Mouse (Mus musculus) limb, embryonic 14.5 days (tissue): ENCODE data around the gene Aqp12. TPM values are rescaled to one million over a fixed set of nuclear protein-coding genes. Genes with fewer than 3 reads are reported as not detected.

Source experiments
- ATAC-seq: fragments of 200-750 bp; cut with Nextera tagmentation; 2 replicates; pipeline ENCODE4 v1.8.0; 2017; ENCODE audit warnings: low read depth, moderate number of reproducible peaks, moderate TSS enrichment; ENCODE audit not compliant: low FRiP score
- DNase-seq: peaks from one replicate; pipeline ENCODE4 v3.0.0-alpha.2; 2015; ENCODE audit warnings: low spot score
- H3K27ac ChIP-seq: fragments of 300-500 bp; sonication (generic); replicated peaks from 2 replicates; pipeline ENCODE4 v1.5.1; 2014; ENCODE audit warnings: low read depth, mild to moderate bottlenecking, low read length, moderate library complexity, mixed read lengths
- H3K27me3 ChIP-seq: fragments of 300-500 bp; sonication (generic); 2 replicates; pipeline ENCODE4 v1.6.1; 2014; ENCODE audit warnings: low read length, mixed read lengths; ENCODE audit not compliant: control insufficient read depth, insufficient read depth
- H3K36me3 ChIP-seq: fragments of 300-500 bp; sonication (generic); 2 replicates; pipeline ENCODE4 v1.6.1; 2014; ENCODE audit warnings: mild to moderate bottlenecking, low read length, moderate library complexity, mixed read lengths; ENCODE audit not compliant: control insufficient read depth, insufficient read depth
- H3K4me1 ChIP-seq: fragments of 300-500 bp; sonication (generic); 2 replicates; pipeline ENCODE4 v1.6.1; 2014; ENCODE audit warnings: antibody characterized with exemption, low read length, mixed read lengths; ENCODE audit not compliant: control insufficient read depth, insufficient read depth
- H3K4me2 ChIP-seq: fragments of 300-500 bp; sonication (generic); replicated peaks from 2 replicates; pipeline ENCODE4 v1.6.1; 2014; ENCODE audit warnings: low read depth, mild to moderate bottlenecking, low read length, moderate library complexity; ENCODE audit not compliant: severe bottlenecking
- H3K4me3 ChIP-seq: fragments of 300-500 bp; sonication (generic); replicated peaks from 2 replicates; pipeline ENCODE4 v1.5.1; 2014; ENCODE audit warnings: low read length
- H3K9ac ChIP-seq: fragments of 300-500 bp; sonication (generic); 2 replicates; pipeline ENCODE4 v1.6.1; 2014; ENCODE audit warnings: mild to moderate bottlenecking, low read depth, low read length, moderate library complexity; ENCODE audit not compliant: severe bottlenecking
- H3K9me3 ChIP-seq: fragments of 300-500 bp; sonication (generic); 2 replicates; pipeline ENCODE4 v1.6.1; 2016; ENCODE audit warnings: low read length; ENCODE audit not compliant: control insufficient read depth
- POLR2A ChIP-seq: fragments of 200-500 bp; IDR thresholded peaks from 2 replicates; pipeline ENCODE4 v1.8.0; 2012; ENCODE audit warnings: inconsistent platforms, mild to moderate bottlenecking, moderate library complexity, borderline replicate concordance; ENCODE audit not compliant: insufficient read depth, insufficient read length; ENCODE audit errors: extremely low read depth
- WGBS: fragments of 180-500 bp; shearing (Covaris S2); extraction: QIAGEN DNeasy Blood & Tissue Kit; methylation state at CpG from one replicate; pipeline ENCODE4 v1.1.7; 2014; 5-methylcytosine and 5-hydroxymethylcytosine counted together
- polyA plus RNA-seq, 2 experiments: library from polyadenylated mRNA; depleted of rRNA in 1 of 2; stranded (reverse) in 1 of 2; unstranded in 1 of 2; fragments of >200 nt; fragmentation: Nextera tagmentation in 1 of 2; extraction: Ambion mirVana in 1 of 2; gene quantifications; 2 replicates each; pipeline versions ENCODE4 v1.2.1 to v1.2.3; 2012 to 2014

The Aqp12 gene
- polyA plus RNA-seq, 2 experiments: not detected

- H3K9ac ChIP-seq: peak overlapping the region; percentile 16; the same call in 1 of the 2 replicates
- ATAC-seq (no peak), DNase-seq (no peak)
- WGBS: 37% methylated on average over 17 of the region's 23 CpGs
- no peaks in the 10 kb centered on the region for H3K9me3 ChIP-seq
- H3K4me1 ChIP-seq: peaks cover 2% of the 10 kb centered on the region; the same call in 1 of the 2 replicates
- TF ChIP-seq POLR2A: no peak
- peaks cover 4% of the 10 kb centered on the region; the same call in 1 of the 2 replicates for H3K36me3 ChIP-seq
- H3K4me2 ChIP-seq: peak overlapping the region; percentile 30; the same call in 1 of the 2 replicates
- H3K4me3 ChIP-seq: no peak overlapping the region
- no peaks in the 10 kb centered on the region for H3K27me3 ChIP-seq
- no peak overlapping the region for H3K27ac ChIP-seq
Measured at GRCm38 (mm10) chr1:93051124-93051833, 45.1 kb downstream of the Aqp12 start.

Other genes with a start within 250 kb of the Aqp12 start
- gene Gpc1, start 174.7 kb upstream of the Aqp12 start, polyA plus RNA-seq (2012; rRNA removed): 75.5 and 107 TPM in 2 replicates
- 72.8 and 76.2 TPM in 2 replicates for gene Gpc1, start 174.7 kb upstream of the Aqp12 start, polyA plus RNA-seq (2014; fragmentation: Nextera tagmentation; extraction: Ambion mirVana)
- gene Ankmy1, start 103.4 kb upstream of the Aqp12 start, polyA plus RNA-seq (2012; rRNA removed): 0.38 and 0.41 TPM in 2 replicates
- gene Ankmy1, start 103.4 kb upstream of the Aqp12 start, polyA plus RNA-seq (2014; fragmentation: Nextera tagmentation; extraction: Ambion mirVana): 0.37 and 0.55 TPM in 2 replicates
- 10.6 and 16.7 TPM in 2 replicates for gene Dusp28, start 99.4 kb upstream of the Aqp12 start, polyA plus RNA-seq (2012; rRNA removed)
- gene Dusp28, start 99.4 kb upstream of the Aqp12 start, polyA plus RNA-seq (2014; fragmentation: Nextera tagmentation; extraction: Ambion mirVana): 8.0 and 9.6 TPM in 2 replicates
- 51.7 and 74.0 TPM in 2 replicates for gene Rnpepl1, start 95.6 kb upstream of the Aqp12 start, polyA plus RNA-seq (2012; rRNA removed)
- 39.9 and 48.5 TPM in 2 replicates for gene Rnpepl1, start 95.6 kb upstream of the Aqp12 start, polyA plus RNA-seq (2014; fragmentation: Nextera tagmentation; extraction: Ambion mirVana)
- 34.9 and 39.4 TPM in 2 replicates for gene Capn10, start 72.0 kb upstream of the Aqp12 start, polyA plus RNA-seq (2012; rRNA removed)
- gene Capn10, start 72.0 kb upstream of the Aqp12 start, polyA plus RNA-seq (2014; fragmentation: Nextera tagmentation; extraction: Ambion mirVana): 23.2 and 28.6 TPM in 2 replicates
- 0.73 and 1.1 TPM in 2 replicates for gene Gpr35, start 55.5 kb upstream of the Aqp12 start, polyA plus RNA-seq (2012; rRNA removed)
- gene Gpr35, start 55.5 kb upstream of the Aqp12 start, polyA plus RNA-seq (2014; fragmentation: Nextera tagmentation; extraction: Ambion mirVana): 0.91 and 0.98 TPM in 2 replicates
- 8.1 and 10.4 TPM in 2 replicates for gene Kif1a, start 95.6 kb downstream of the Aqp12 start, polyA plus RNA-seq (2012; rRNA removed)
- gene Kif1a, start 95.6 kb downstream of the Aqp12 start, polyA plus RNA-seq (2014; fragmentation: Nextera tagmentation; extraction: Ambion mirVana): 16.4 and 17.5 TPM in 2 replicates
- gene Agxt, start 128.9 kb downstream of the Aqp12 start, polyA plus RNA-seq (2012; rRNA removed): not detected in 2 replicates
- not detected in 2 replicates for gene Agxt, start 128.9 kb downstream of the Aqp12 start, polyA plus RNA-seq (2014; fragmentation: Nextera tagmentation; extraction: Ambion mirVana)
- 2.9 and 4.2 TPM in 2 replicates for gene 2310007B03Rik, start 154.6 kb downstream of the Aqp12 start, polyA plus RNA-seq (2012; rRNA removed)
- 6.9 and 9.0 TPM in 2 replicates for gene 2310007B03Rik, start 154.6 kb downstream of the Aqp12 start, polyA plus RNA-seq (2014; fragmentation: Nextera tagmentation; extraction: Ambion mirVana)
- gene Crocc2, start 162.4 kb downstream of the Aqp12 start, polyA plus RNA-seq (2012; rRNA removed): 0.39 and 0.46 TPM in 2 replicates
- 0.17 and 0.51 TPM in 2 replicates for gene Crocc2, start 162.4 kb downstream of the Aqp12 start, polyA plus RNA-seq (2014; fragmentation: Nextera tagmentation; extraction: Ambion mirVana)
- gene Sned1, start 229.5 kb downstream of the Aqp12 start, polyA plus RNA-seq (2012; rRNA removed): 52.0 and 65.8 TPM in 2 replicates
- gene Sned1, start 229.5 kb downstream of the Aqp12 start, polyA plus RNA-seq (2014; fragmentation: Nextera tagmentation; extraction: Ambion mirVana): 20.6 and 21.8 TPM in 2 replicates